Mouse (Mus musculus) MEL (cell line): ENCODE data around the gene Sorbs1.

Source experiments
- CTCF ChIP-seq, 3 experiments: IDR thresholded peaks in 2 of 3; conservative IDR thresholded peaks in 1 of 3; 2 replicates each; pipeline ENCODE4 v1.5.1; 2011 to 2012; ENCODE audit warnings: low read length in 3 of 3, low read depth in 2 of 3, mild to moderate bottlenecking in 2 of 3, improper control_type of control experiment in 1 of 3, inconsistent platforms in 1 of 3, mixed read lengths in 1 of 3, moderate library complexity in 1 of 3; ENCODE audit not compliant: control insufficient read depth in 1 of 3, insufficient read depth in 1 of 3, poor library complexity in 1 of 3, severe bottlenecking in 1 of 3
- EP300 ChIP-seq, 2 experiments: IDR thresholded peaks; 2 replicates each; pipeline ENCODE4 v1.6.1; 2011; ENCODE audit warnings: improper control_type of control experiment in 2 of 2, low read length in 2 of 2, low read depth in 1 of 2, mild to moderate bottlenecking in 1 of 2
- GATA1 ChIP-seq: IDR thresholded peaks from 2 replicates; pipeline ENCODE4 v1.6.1; 2011; ENCODE audit warnings: low read depth, low read length, improper control_type of control experiment
- HCFC1 ChIP-seq: IDR thresholded peaks from 2 replicates; pipeline ENCODE4 v1.6.1; 2012; ENCODE audit warnings: low read depth, mild to moderate bottlenecking, inconsistent platforms, low read length, improper control_type of control experiment, moderate library complexity
- MAX ChIP-seq: IDR thresholded peaks from 2 replicates; pipeline ENCODE4 v1.6.1; 2011; ENCODE audit warnings: low read length, improper control_type of control experiment
- NELFE ChIP-seq: IDR thresholded peaks from 2 replicates; pipeline ENCODE4 v1.6.1; 2011; ENCODE audit warnings: low read depth, low read length, improper control_type of control experiment
- POLR2A ChIP-seq, 2 experiments: IDR thresholded peaks; 2 replicates each; pipeline ENCODE4 v1.6.1; 2011 to 2012; ENCODE audit warnings: low read length in 2 of 2, mild to moderate bottlenecking in 2 of 2, control low read depth in 1 of 2, improper control_type of control experiment in 1 of 2, low read depth in 1 of 2, moderate library complexity in 1 of 2; ENCODE audit not compliant: control insufficient read depth in 1 of 2, insufficient read depth in 1 of 2, poor library complexity in 1 of 2
- USF1 ChIP-seq: IDR thresholded peaks from 2 replicates; pipeline ENCODE4 v1.6.1; 2014; ENCODE audit warnings: low read depth, mild to moderate bottlenecking, inconsistent platforms, low read length, improper control_type of control experiment, moderate library complexity
- ZKSCAN1 ChIP-seq: IDR thresholded peaks from 2 replicates; pipeline ENCODE4 v1.6.1; 2012; ENCODE audit warnings: low read depth, mild to moderate bottlenecking, inconsistent platforms, low read length, improper control_type of control experiment, moderate library complexity
- ZNF384 ChIP-seq: IDR thresholded peaks from 2 replicates; pipeline ENCODE4 v1.6.1; 2012; ENCODE audit warnings: low read depth, mild to moderate bottlenecking, inconsistent platforms, low read length, improper control_type of control experiment

DNA sequence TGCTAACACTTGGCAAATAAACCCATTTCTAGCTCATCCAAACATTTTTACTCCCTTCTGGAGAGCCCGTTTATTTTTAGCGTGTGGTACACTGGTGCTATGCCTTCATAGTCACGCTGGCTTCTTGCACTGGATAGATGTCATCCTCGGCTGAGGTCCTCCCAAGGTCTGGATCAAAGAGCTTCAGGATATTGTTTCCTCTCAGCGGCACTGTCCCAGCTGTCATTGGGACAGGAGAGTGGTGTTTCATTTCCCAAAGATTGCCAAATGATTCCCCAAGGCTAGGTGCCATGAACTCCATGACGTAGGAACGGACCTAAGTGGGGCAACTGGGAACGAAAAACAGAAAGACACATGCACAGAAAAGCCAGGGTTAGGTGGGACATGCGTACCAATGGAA lies 225.2 kb downstream of the Sorbs1 start:
- TF ChIP-seq POLR2A (IDR thresholded peaks at IDR 0.05; ENCODE audit: control insufficient read depth in 1 of 2, insufficient read depth in 1 of 2, low read depth in 1 of 2, low read length in 2 of 2, poor library complexity in 1 of 2) (no peak), USF1 (no peak), CTCF (IDR thresholded peaks at IDR 0.05 in 2 of 3, conservative IDR thresholded peaks at IDR 0.05 in 1 of 3; ENCODE audit: control insufficient read depth in 1 of 3, insufficient read depth in 1 of 3, low read depth in 2 of 3, low read length in 3 of 3, poor library complexity in 1 of 3, severe bottlenecking in 1 of 3) (no peak), ZNF384 (no peak), NELFE (no peak), ZKSCAN1 (no peak), MAX (no peak), HCFC1 (no peak), EP300 (IDR thresholded peaks at IDR 0.05; ENCODE audit: low read depth in 1 of 2, low read length in 2 of 2) (no peak), GATA1 (no peak)
